Mouse (Mus musculus): ENCODE measurements around the gene Aebp2. TPM values are rescaled to one million over a fixed set of nuclear protein-coding genes. Genes with fewer than 3 reads are reported as not detected.

The Aebp2 gene
- polyA plus RNA-seq, 1 experiment from 2014 or later, result 7.3 TPM

DNA sequence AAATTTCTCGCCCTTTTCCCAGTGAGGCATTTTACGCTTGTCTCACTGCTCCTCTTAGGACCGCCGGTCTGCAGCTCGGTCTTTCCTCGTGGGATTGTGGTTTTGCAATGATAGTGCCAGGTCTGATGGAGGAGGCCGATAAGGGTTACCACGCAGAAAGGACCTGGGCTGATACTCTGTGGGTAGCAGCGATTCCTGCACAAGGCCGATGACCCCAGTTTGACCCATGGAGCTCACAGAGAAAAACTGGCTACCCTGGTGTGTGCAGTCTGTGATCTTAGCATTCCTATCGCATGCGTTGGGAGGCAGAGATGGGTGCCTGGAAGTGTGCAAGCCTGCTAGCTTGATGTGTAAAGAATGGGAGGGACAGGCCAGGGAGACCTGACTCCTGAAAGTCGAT, 60.4 kb downstream of the Aebp2 start:
- Histone ChIP-seq H3K27ac (replicated peaks) (no peak overlapping the region), H3K9me3 (ENCODE audit: control insufficient read depth, low read length) (no peaks in the 10 kb centered on the region), H3K4me1 (replicated peaks; ENCODE audit: control insufficient read depth, insufficient read depth) (no peaks in the 10 kb centered on the region; the same call in 1 of the 2 replicates), H3K4me3 (ENCODE audit: low read depth, low read length) (no peak overlapping the region), H3K36me3 (ENCODE audit: control insufficient read depth, insufficient read depth, low read length) (no peaks in the 10 kb centered on the region), H3K4me2 (replicated peaks; ENCODE audit: low read depth) (no peak overlapping the region), H3K9ac (ENCODE audit: low read length) (no peak overlapping the region), H3K27me3 (ENCODE audit: control insufficient read depth, insufficient read depth, low read length) (no peaks in the 10 kb centered on the region)
- no peak for ATAC-seq (ENCODE audit: low FRiP score, low TSS enrichment)
- no peak for DNase-seq (ENCODE audit: low spot score)
- TF ChIP-seq EP300 (optimal IDR thresholded peaks at IDR 0.05) (no peak), CTCF (IDR thresholded peaks at IDR 0.05; ENCODE audit: low read depth) (no peak)
- WGBS, result 44% methylated on average over 13 of the region's 13 CpGs

DNA sequence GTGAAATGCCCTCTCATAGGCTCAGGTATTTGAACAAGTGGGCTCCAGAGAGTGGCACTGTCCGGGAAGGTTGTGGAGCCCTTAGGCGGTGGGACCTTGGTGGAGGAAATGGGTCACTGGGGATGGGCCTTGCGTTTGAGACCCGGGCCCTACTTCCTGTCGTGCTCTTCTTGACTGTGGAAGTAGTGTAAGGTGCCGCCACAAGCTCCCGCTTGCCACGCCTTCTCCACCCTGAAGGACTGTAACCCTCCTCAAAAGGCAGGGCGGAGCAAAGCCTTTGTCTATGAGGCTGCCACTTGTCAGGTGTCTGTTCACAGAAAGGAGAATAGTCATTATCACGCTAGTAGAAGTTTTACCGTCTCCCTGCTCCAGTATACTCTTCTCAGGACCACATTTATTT, 61.9 kb downstream of the Aebp2 start:
- Histone ChIP-seq H3K9ac (ENCODE audit: low read length) (no peak overlapping the region), H3K27ac (replicated peaks) (no peak overlapping the region), H3K4me3 (ENCODE audit: low read depth, low read length) (no peak overlapping the region), H3K36me3 (ENCODE audit: control insufficient read depth, insufficient read depth, low read length) (no peaks in the 10 kb centered on the region), H3K4me1 (replicated peaks; ENCODE audit: control insufficient read depth, insufficient read depth) (no peaks in the 10 kb centered on the region; the same call in none of the 2 replicates), H3K4me2 (replicated peaks; ENCODE audit: low read depth) (no peak overlapping the region), H3K27me3 (ENCODE audit: control insufficient read depth, insufficient read depth, low read length) (no peaks in the 10 kb centered on the region), H3K9me3 (ENCODE audit: control insufficient read depth, low read length) (no peaks in the 10 kb centered on the region)
- TF ChIP-seq CTCF (IDR thresholded peaks at IDR 0.05; ENCODE audit: low read depth) (no peak), EP300 (optimal IDR thresholded peaks at IDR 0.05) (no peak)
- ATAC-seq (ENCODE audit: low FRiP score, low TSS enrichment) (no peak), DNase-seq (ENCODE audit: low spot score) (no peak)
- 85% methylated on average over 11 of the region's 11 CpGs for WGBS

GRCm38 (mm10) chr6:140689617-140690404, 67.3 kb downstream of the Aebp2 start:
- Histone ChIP-seq H3K9me3 (ENCODE audit: control insufficient read depth, low read length) (no peaks in the 10 kb centered on the region), H3K4me1 (replicated peaks; ENCODE audit: control insufficient read depth, insufficient read depth) (peaks cover 2% of the 10 kb centered on the region; the same call in 1 of the 2 replicates), H3K4me3 (ENCODE audit: low read depth, low read length) (no peak overlapping the region), H3K9ac (ENCODE audit: low read length) (no peak overlapping the region), H3K27me3 (ENCODE audit: control insufficient read depth, insufficient read depth, low read length) (no peaks in the 10 kb centered on the region), H3K27ac (replicated peaks) (peak overlapping the region; percentile 53; the same call in 1 of the 2 replicates), H3K4me2 (replicated peaks; ENCODE audit: low read depth) (no peak overlapping the region), H3K36me3 (ENCODE audit: control insufficient read depth, insufficient read depth, low read length) (no peaks in the 10 kb centered on the region)
- DNase-seq (ENCODE audit: low spot score) (no peak), ATAC-seq (ENCODE audit: low FRiP score, low TSS enrichment) (no peak)
- 44% methylated on average over 16 of the region's 16 CpGs for WGBS
- TF ChIP-seq EP300 (optimal IDR thresholded peaks at IDR 0.05), result no peak
- TF ChIP-seq CTCF (IDR thresholded peaks at IDR 0.05; ENCODE audit: low read depth), result no peak

- no peaks in the 10 kb centered on the region for H3K27me3 ChIP-seq (ENCODE audit: control insufficient read depth, insufficient read depth, low read length)
- no peak overlapping the region for H3K27ac ChIP-seq (replicated peaks)
- H3K4me2 ChIP-seq (replicated peaks; ENCODE audit: low read depth), result no peak overlapping the region
- ATAC-seq (ENCODE audit: low FRiP score, low TSS enrichment) (no peak), DNase-seq (ENCODE audit: low spot score) (no peak)
- H3K4me3 ChIP-seq (ENCODE audit: low read depth, low read length), result no peak overlapping the region
- H3K9ac ChIP-seq (ENCODE audit: low read length), result no peak overlapping the region
- WGBS, result 50% methylated on average over 6 of the region's 6 CpGs
- no peaks in the 10 kb centered on the region for H3K36me3 ChIP-seq (ENCODE audit: control insufficient read depth, insufficient read depth, low read length)
- TF ChIP-seq CTCF (IDR thresholded peaks at IDR 0.05; ENCODE audit: low read depth) (no peak), EP300 (optimal IDR thresholded peaks at IDR 0.05) (no peak)
- no peaks in the 10 kb centered on the region for H3K9me3 ChIP-seq (ENCODE audit: control insufficient read depth, low read length)
- peaks cover 4% of the 10 kb centered on the region; the same call in 1 of the 2 replicates for H3K4me1 ChIP-seq (replicated peaks; ENCODE audit: control insufficient read depth, insufficient read depth)
These were observed 69.7 kb downstream of the Aebp2 start for GRCm38 (mm10) chr6:140692160-140692559.

DNA sequence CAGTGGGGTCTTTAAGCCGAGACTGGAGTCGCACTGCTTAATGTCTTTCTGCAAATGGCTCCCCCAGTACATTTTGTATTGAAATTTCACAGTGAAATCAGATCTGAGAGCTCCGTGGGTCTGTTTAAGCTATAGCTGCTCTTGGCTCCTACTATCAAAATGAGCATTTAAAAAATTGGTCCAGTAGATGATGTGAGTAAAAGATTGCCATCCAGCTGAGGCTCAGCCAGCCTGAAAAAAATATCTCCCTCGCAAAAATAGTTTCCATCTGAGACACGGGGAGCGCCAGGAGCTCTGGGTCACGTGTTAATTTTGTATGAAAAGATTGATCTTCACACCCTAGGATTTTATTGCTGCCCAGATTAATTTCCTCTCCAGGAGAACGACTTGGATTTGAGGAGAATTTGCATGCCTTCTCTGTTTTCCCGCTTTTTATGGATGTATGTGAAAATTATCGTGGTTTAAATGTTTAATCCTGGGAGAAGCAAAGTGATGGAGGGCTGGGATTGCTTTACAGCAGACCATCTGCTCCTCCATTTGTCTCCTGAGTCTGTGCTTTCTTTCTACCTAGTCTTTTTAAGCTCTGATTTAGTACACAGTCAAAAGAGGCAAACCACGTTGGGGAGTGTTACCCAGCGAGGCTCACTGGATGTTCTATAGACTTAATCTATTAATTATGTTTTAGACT, 73.9 kb downstream of the Aebp2 start:
- WGBS, result 45% methylated on average over 12 of the region's 12 CpGs
- no peak for DNase-seq (ENCODE audit: low spot score)
- Histone ChIP-seq H3K4me3 (ENCODE audit: low read depth, low read length) (no peak overlapping the region), H3K9ac (ENCODE audit: low read length) (no peak overlapping the region), H3K27me3 (ENCODE audit: control insufficient read depth, insufficient read depth, low read length) (no peaks in the 10 kb centered on the region), H3K9me3 (ENCODE audit: control insufficient read depth, low read length) (no peaks in the 10 kb centered on the region), H3K4me1 (replicated peaks; ENCODE audit: control insufficient read depth, insufficient read depth) (0 out of 2 replicates have a peak, but pooled peaks cover 2% of the 10 kb centered on the region), H3K27ac (replicated peaks) (no peak overlapping the region), H3K36me3 (ENCODE audit: control insufficient read depth, insufficient read depth, low read length) (no peaks in the 10 kb centered on the region), H3K4me2 (replicated peaks; ENCODE audit: low read depth) (no peak overlapping the region)
- ATAC-seq (ENCODE audit: low FRiP score, low TSS enrichment), result no peak
- TF ChIP-seq EP300 (optimal IDR thresholded peaks at IDR 0.05), result no peak
- TF ChIP-seq CTCF (IDR thresholded peaks at IDR 0.05; ENCODE audit: low read depth), result no peak

GRCm38 (mm10) chr6:140697994-140698393, 75.5 kb downstream of the Aebp2 start:
- TF ChIP-seq CTCF (IDR thresholded peaks at IDR 0.05; ENCODE audit: low read depth) (no peak), EP300 (optimal IDR thresholded peaks at IDR 0.05) (no peak)
- DNase-seq (ENCODE audit: low spot score), result no peak

More at GRCm38 (mm10) chr6:140697994-140698393, 75.5 kb downstream of the Aebp2 start:
- Histone ChIP-seq H3K4me1 (replicated peaks; ENCODE audit: control insufficient read depth, insufficient read depth) (0 out of 2 replicates have a peak, but pooled peaks cover 2% of the 10 kb centered on the region), H3K27me3 (ENCODE audit: control insufficient read depth, insufficient read depth, low read length) (no peaks in the 10 kb centered on the region), H3K9ac (ENCODE audit: low read length) (no peak overlapping the region), H3K9me3 (ENCODE audit: control insufficient read depth, low read length) (no peaks in the 10 kb centered on the region), H3K27ac (replicated peaks) (no peak overlapping the region), H3K36me3 (ENCODE audit: control insufficient read depth, insufficient read depth, low read length) (no peaks in the 10 kb centered on the region), H3K4me2 (replicated peaks; ENCODE audit: low read depth) (no peak overlapping the region), H3K4me3 (ENCODE audit: low read depth, low read length) (no peak overlapping the region)
- 79% methylated on average over 11 of the region's 11 CpGs for WGBS
- ATAC-seq (ENCODE audit: low FRiP score, low TSS enrichment), result no peak

All from stomach, postnatal 0 days (tissue).